Mouse (Mus musculus): ENCODE measurements around the gene Gm20388.

The Gm20388 gene

GRCm38 (mm10) chr8:120279418-120279817, 368.8 kb downstream of the Gm20388 start:
- no peak for DNase-seq (ENCODE audit: extremely low spot score, low read depth, low spot score)

GRCm38 (mm10) chr8:120281487-120281886, 370.8 kb downstream of the Gm20388 start:
- no peak for DNase-seq (ENCODE audit: extremely low spot score, low read depth, low spot score)

GRCm38 (mm10) chr8:120282465-120282864, 371.8 kb downstream of the Gm20388 start:
- no peak for DNase-seq (ENCODE audit: extremely low spot score, low read depth, low spot score)

- DNase-seq (ENCODE audit: extremely low spot score, low read depth, low spot score), result no peak
Observed at GRCm38 (mm10) chr8:120284265-120284664, 373.6 kb downstream of the Gm20388 start.

GRCm38 (mm10) chr8:120285033-120285432, 374.4 kb downstream of the Gm20388 start:
- DNase-seq (ENCODE audit: extremely low spot score, low read depth, low spot score), result no peak

- DNase-seq (ENCODE audit: extremely low spot score, low read depth, low spot score), result no peak
Observed at GRCm38 (mm10) chr8:120285878-120286277, 375.2 kb downstream of the Gm20388 start.

GRCm38 (mm10) chr8:120288122-120288908, 377.7 kb downstream of the Gm20388 start:
- DNase-seq (ENCODE audit: extremely low spot score, low read depth, low spot score), result no peak

- no peak for DNase-seq (ENCODE audit: extremely low spot score, low read depth, low spot score)
Observed at GRCm38 (mm10) chr8:120289191-120289590, 378.6 kb downstream of the Gm20388 start.

GRCm38 (mm10) chr8:120289698-120290181, 379.1 kb downstream of the Gm20388 start:
- DNase-seq (ENCODE audit: extremely low spot score, low read depth, low spot score), result no peak

- DNase-seq (ENCODE audit: extremely low spot score, low read depth, low spot score), result no peak
Observed at GRCm38 (mm10) chr8:120290614-120291013, 380.0 kb downstream of the Gm20388 start.

GRCm38 (mm10) chr8:120291650-120292049, 381.0 kb downstream of the Gm20388 start:
- DNase-seq (ENCODE audit: extremely low spot score, low read depth, low spot score), result no peak

- no peak for DNase-seq (ENCODE audit: extremely low spot score, low read depth, low spot score)
Observed at GRCm38 (mm10) chr8:120292316-120293107, 381.9 kb downstream of the Gm20388 start.

- DNase-seq (ENCODE audit: extremely low spot score, low read depth, low spot score), result no peak
Observed at GRCm38 (mm10) chr8:120293421-120294357, 383.0 kb downstream of the Gm20388 start.

- no peak for DNase-seq (ENCODE audit: extremely low spot score, low read depth, low spot score)
Observed at GRCm38 (mm10) chr8:120294982-120295870, 384.6 kb downstream of the Gm20388 start.

GRCm38 (mm10) chr8:120297000-120297399, 386.4 kb downstream of the Gm20388 start:
- no peak for DNase-seq (ENCODE audit: extremely low spot score, low read depth, low spot score)

- DNase-seq (ENCODE audit: extremely low spot score, low read depth, low spot score), result no peak
Observed at GRCm38 (mm10) chr8:120298601-120299532, 388.2 kb downstream of the Gm20388 start.

GRCm38 (mm10) chr8:120300601-120301141, 390.0 kb downstream of the Gm20388 start:
- no peak for DNase-seq (ENCODE audit: extremely low spot score, low read depth, low spot score)

GRCm38 (mm10) chr8:120302941-120303675, 392.5 kb downstream of the Gm20388 start:
- no peak for DNase-seq (ENCODE audit: extremely low spot score, low read depth, low spot score)
